Mouse (Mus musculus) myocyte (in vitro differentiated cells): ENCODE measurements around the gene Edem2.

Experiments used
- MAX ChIP-seq: IDR thresholded peaks from one replicate; pipeline ENCODE4 v1.6.1; 2011; ENCODE audit warnings: low read depth, mild to moderate bottlenecking, control low read depth
- MYOD1 ChIP-seq, 3 experiments: IDR thresholded peaks; one replicate each; pipeline ENCODE4 v1.6.1; 2011; ENCODE audit warnings: control low read depth in 2 of 3, low read depth in 2 of 3, mild to moderate bottlenecking in 2 of 3, moderate library complexity in 1 of 3; ENCODE audit not compliant: insufficient read length in 2 of 3, control insufficient read depth in 1 of 3
- MYOG ChIP-seq, 3 experiments: IDR thresholded peaks; one replicate each; pipeline ENCODE4 v1.6.1; 2011; ENCODE audit warnings: control low read depth in 2 of 3, low read depth in 2 of 3, mild to moderate bottlenecking in 2 of 3; ENCODE audit not compliant: insufficient read length in 2 of 3, control insufficient read depth in 1 of 3, insufficient read depth in 1 of 3
- POLR2A ChIP-seq: IDR thresholded peaks from one replicate; pipeline ENCODE4 v1.6.1; 2011; ENCODE audit warnings: low read depth, mild to moderate bottlenecking, control low read depth, moderate library complexity; ENCODE audit not compliant: insufficient read length
- REST ChIP-seq: IDR thresholded peaks from one replicate; pipeline ENCODE4 v1.6.1; 2011; ENCODE audit warnings: mild to moderate bottlenecking, control low read depth, moderate library complexity; ENCODE audit not compliant: insufficient read depth, insufficient read length

GRCm38 (mm10) chr2:155679586-155680110 lies 49.6 kb downstream of the Edem2 start:
- no peak for TF ChIP-seq MAX
- TF ChIP-seq MYOG (IDR thresholded peaks at IDR 0.05; ENCODE audit: control insufficient read depth in 1 of 3, insufficient read depth in 1 of 3, insufficient read length in 2 of 3, low read depth in 2 of 3), result no peak
- TF ChIP-seq POLR2A, result no peak
- no peak for TF ChIP-seq MYOD1 (IDR thresholded peaks at IDR 0.05; ENCODE audit: control insufficient read depth in 1 of 3, insufficient read length in 2 of 3, low read depth in 2 of 3)
- TF ChIP-seq REST, result no peak
